Mouse (Mus musculus) ES-CJ7 (cell line): ENCODE measurements around the gene Hoxd11.
A peak's percentile ranks its signal among the peaks of the same experiment; 100 is the strongest.

Experiments
- DNase-seq: peaks from one replicate; pipeline ENCODE4 v3.0.0; 2011; ENCODE audit warnings: low read depth, low spot score

Hoxd11 gene

DNA sequence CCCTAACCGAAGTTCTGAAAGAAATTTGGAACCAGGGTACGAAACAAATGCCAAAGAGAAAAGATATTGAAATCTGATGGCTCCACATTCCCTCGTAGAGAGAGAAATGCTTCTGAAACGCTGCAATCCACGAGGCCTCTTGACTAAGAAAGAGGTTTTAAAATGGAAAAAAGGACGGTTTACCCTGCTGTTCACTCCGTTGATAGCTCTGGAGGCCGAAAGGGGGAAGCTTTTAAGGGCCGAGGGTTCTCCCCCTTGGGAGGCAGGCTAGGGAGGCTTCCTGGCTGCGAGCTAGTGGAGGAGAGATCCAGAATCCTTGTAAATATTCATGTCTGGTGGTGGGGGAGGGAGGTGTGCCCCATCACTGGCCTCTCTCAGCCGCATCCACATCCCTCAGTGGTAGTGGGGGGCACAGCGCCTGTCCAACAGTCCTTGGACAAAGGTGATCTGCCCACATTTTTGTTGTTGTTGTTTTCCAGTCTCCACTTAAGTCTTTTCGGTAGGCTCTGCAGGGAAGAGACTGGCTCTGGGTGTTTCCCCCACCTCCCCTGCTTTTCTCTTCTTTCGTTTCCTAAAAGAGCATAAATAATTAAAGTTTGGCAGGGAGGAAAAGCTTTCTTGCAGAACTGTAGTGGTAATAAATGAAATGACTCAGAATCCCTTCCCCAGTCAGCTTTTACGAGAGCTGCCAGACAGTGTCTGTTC is at the start of gene Hoxd11:
Gene Hoxd11, plus strand, starts transcription at position 667 of the 705 bp plus-strand sequence.
- peak; percentile 72 for DNase-seq

DNA sequence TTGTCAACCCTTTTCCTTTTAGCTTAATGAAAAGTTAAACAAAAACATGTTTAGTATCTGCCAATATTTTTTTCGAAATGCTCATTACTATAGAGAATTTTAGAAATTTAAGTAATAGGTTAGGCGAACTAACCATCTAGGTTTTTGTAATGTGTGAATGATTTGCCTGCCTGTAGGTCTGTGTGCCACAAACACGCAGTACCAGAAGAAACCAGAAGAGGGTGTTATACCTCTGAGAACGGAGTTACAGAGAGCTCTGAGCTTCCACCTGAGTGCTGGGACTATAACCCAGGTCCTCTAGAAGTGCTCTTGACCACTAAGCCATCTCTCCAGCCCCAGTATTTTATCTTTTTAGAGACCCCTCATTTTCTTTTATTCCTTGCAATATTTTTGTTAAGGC is 43.9 kb upstream of the Hoxd11 start:
- DNase-seq, result peak; percentile 55

DNA sequence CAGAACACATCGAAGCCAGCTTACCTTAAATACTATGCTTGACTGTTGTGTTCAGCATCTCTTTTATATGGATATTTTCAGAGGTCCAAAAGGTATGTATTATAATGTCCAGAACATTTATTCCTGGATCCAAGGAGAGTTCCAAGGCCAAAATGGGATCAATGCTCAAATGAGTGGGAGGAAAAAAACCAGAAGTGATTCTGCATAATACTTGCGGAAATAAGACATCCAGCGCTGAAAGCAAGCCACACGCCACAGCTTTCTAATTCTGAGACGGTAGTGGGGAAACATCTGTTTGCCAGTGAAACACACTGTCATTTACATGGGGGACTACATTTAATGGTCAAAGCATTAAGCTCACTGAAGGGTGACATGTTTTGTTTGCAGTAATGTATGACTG is 36.9 kb upstream of the Hoxd11 start:
- no peak for DNase-seq

DNA sequence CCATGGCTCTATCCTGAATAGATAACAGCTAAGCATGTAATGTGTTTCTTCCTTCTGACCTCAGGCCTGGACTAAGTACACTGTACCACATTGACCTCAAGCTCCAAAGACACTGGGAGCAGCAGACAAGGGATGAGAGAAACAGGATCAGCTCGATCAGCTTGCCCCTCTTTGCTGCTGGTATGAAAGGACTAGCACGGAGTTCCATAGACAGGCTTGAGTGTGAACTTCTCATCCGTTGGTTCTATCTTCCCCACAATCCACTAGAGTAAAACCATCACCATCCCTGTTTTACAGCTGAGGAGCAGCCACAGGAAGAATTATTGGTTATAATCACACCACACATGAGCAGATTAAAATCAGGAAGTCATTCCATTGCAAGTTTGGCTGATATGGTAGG is 33.7 kb upstream of the Hoxd11 start:
- DNase-seq, result no peak

DNA sequence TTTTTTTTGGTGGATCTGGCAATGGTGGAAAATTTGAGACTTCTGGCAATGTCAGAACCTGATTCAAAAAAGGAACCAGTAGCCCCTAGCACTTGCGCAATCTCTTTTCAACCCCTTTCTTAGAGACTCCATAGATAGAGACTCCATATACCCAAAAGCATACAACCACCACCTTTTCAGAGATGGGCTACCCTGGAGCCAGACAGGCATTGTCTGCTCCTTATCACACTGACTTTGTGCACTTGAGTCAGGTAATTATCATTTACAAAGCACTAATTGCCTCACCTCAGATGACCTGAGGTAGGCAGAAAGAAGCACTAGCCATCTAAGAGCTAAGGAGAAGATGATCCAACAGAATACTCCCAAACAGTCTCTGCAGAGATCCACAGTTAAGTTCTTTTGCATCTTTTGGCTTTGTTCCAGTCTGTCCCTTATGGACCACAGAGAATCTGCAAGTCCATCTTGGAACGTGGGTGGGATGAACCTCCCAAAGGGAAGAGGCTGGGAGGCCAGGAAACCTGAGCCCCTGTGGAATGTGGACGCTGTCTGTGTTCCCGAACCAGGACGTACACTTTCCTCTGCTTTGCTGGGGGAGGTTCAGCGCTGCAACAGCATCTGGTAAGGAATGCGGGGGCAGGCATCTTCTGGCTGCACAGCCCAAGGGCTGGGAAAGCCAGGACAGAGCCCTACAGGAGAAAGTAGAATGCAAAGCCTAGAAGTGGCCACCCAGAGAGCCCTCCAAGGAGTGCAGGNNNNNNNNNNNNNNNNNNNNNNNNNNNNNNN is 32.1 kb upstream of the Hoxd11 start:
- DNase-seq, result no peak

DNA sequence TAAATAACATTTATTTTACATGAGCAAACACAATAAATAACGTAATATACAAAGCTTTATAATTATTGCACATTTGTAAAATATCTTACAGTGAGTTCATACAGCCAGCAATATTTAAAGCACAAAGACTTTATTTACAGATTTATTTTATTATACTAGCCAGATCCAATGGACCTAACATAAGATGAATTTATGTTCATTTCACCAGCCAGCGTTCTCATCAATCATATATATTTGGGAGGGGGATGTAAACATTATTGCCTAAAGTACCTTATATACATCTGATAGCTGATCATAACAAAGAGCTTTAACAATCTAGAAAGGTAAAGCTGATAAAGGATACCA is 26.4 kb upstream of the Hoxd11 start:
- DNase-seq, result no peak

DNA sequence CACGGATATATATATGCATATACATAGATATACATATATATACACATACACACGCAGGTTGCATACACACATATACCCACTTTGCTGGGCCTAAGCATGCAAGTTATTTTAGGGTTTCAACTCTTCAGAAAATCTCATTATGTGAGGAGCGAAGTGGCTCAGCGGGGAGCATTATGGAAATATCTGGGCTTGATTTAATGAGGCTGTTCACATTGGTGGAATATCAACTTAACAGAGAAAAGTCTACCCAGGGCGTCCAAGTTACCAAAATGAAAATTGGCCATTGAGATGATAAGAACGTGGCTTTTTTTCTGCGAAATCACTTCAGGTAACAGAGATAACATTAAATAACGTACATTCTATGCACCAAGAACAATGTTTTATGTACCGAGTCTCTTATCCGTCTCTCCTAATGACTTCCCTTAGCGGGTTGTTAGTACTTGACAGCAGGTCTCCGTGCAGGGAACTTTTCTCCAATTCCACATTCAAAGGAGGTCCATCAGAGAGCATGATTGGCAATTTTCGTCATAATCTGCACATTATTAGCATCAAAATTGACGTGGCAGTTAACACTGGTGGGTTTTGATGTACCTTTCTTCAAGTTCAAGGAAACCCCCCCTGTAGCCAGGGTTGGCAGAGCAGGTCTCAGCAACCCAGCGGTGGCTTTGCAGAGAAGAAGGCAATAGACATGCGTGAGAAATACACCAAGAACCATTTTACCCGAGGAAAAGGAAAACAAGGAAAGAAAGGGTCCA is 25.4 kb upstream of the Hoxd11 start:
- DNase-seq, result no peak

DNA sequence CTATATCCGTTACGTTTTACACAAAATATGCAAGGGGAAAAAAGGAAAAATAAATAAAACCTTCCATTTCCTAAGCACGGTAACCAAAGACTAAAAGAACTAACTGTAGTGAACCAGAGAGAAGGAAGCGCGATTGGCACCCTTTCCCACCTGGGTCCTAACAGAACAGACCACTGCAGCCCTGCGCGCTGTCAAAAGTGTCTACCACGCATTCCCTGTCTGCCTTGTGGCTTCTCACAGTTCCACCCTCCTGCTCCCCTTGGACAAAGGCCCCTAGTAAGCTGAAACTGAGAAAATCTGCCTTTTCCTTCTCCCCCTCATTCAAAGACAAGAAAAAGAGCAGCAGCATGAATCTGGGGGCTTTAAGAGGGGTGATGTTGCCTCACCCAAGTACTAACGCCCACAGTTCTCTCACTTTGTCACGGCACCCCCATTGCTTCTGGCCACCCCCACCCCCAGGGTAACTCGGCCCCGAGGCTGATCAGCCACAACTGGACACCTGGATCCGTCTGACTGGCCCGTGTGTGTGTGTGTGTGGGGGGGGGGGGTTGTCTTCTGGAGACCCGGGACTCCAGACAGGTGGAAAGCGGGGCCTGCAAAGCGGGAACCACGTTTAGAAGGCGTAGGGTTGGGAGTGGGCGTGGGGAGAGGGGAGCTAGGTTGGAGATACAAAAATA is 24.5 kb upstream of the Hoxd11 start:
- no peak for DNase-seq

DNA sequence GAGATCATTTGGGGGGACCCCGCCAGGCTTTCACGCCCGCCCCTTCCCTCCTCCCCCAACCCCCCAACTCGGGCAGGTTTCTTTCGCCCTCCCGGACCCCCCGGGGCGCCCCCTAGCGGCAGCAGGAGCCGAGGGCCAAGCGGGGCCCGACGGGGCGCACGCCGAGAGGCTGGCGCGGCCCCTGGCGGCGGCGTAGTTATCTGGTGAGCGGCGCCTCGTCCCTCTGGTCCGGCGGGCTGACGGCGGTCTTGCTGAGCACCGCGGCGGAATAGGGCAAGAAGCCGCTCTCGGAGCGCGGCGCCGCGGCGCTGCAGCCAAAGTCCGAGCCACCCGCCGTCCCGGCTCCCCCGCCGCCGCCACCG is 24.0 kb upstream of the Hoxd11 start:
- DNase-seq, result no peak

DNA sequence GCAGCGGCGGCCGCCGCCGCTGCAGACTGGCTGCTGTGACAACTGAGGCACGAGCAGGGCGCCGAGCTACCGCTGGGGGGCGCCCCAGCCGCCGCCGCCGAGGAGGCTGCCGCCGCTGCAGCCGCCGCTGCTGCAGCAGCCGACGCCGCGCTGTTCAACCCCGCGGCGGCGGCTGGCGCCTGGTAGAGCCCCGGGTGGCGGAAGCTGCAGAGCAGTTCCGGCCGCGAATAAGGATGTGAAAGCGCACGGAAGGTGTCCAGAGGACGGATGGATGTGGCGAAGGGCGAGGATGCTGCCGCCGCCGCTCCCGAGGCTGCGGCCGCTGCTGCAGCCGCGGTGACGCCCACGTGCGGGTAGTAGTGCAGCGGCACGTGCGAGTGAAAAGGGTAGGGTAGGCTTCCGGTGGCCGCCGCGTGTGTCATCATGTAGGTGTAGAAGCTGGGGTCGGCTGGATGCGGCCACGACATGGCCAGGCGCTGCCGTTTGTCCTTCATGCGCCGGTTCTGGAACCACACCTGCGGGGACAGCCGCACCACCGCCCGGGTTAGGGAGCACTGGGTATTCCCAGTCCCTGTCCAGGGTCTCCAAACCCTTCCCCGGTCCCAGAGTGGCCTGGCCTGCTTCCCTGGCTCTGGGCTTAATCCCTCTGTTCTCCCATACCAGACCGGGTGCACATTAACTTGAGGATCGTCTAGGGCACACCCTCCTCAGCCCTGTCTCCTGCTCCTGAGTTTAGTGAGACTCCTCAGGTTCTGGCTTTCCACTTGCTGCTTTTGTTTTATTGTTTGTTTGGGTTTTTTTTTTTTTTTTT is 23.3 kb upstream of the Hoxd11 start:
- DNase-seq, result peak; percentile 52

DNA sequence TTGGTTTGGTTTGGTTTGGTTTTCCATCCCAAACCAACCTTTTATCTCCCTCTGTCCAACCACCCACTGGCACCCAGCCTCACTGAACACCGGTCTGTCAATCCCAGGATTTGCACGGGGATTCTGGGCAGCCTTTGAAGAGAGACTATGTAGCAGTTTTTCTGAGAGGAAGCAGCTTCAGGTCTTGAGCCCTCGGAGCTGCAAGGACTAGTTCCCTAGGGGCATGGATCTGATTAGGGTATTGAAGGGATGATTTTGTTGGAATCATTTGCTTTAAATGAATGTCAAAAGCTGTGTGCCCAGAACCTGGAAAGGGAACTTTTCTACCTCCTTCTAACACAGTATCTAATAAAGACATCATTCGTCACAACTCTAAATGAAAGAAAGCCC is 22.7 kb upstream of the Hoxd11 start:
- DNase-seq, result peak; percentile 25

DNA sequence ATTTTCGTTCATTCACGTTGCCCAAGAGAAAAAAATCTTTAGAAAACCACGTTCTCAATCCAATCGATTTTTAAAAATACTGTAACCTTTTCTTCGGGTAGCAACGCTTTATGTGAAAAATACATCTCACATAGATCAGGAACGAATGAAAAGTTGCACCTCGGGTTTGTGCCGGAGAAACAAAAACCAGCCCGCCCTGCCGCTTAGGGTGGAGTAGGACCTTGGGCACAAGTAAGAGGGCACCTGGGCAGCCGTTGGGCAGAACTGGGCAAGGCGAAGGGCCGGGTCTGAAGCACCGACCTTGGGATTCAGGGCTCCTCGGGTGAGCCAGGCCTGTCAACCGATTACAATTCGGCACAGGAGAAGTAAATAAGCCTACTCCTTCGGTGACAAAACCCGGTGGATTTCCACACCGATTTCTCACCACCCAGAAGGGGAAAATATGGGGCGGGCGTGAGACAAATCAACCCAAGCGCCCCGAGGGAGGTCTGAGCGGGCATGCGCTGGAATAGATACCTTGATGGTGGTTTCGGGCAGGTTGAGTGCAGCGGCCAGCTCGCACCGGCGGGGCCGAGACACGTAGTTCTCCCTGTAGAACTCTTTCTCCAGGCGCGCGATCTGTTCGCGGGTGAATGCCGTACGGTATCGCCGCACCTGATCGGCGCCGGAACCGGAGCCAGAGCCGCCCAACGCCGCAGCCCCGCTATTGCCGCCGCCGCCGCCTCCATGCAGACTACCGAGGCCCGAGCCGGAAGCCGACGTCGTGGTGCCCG is 21.9 kb upstream of the Hoxd11 start:
- DNase-seq, result peak; percentile 42

DNA sequence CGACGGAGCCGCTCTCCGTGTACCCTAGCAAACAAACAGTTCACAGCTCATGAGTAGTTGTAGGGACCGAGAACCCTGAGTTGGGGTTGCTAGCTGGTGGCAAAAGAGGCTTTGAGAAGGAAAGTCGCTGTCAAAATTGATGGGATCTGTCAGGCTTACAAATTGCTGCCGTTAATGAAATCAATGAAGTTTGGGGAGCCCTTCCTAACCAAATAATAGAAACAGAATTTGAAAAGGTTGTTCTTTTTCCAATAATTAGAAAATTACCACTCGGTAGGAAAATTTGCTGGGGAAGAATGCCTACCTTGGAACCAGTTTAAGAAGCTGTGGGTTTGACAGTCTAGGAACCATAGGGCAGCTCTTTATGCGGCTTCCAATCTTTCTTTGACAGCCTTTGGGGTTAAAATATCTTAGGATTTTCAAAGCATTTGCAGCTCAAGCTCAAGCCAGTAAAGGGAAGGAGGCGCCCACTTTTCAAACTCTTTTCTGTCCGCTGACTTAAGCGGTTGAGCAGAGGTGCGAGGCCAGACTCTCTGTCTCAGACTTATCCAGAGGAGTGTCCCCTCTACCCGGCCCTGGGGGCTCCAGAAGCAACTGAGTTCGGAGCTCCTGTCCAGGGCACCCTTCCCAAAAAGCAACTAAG is 21.2 kb upstream of the Hoxd11 start:
- DNase-seq, result peak; percentile 41

DNA sequence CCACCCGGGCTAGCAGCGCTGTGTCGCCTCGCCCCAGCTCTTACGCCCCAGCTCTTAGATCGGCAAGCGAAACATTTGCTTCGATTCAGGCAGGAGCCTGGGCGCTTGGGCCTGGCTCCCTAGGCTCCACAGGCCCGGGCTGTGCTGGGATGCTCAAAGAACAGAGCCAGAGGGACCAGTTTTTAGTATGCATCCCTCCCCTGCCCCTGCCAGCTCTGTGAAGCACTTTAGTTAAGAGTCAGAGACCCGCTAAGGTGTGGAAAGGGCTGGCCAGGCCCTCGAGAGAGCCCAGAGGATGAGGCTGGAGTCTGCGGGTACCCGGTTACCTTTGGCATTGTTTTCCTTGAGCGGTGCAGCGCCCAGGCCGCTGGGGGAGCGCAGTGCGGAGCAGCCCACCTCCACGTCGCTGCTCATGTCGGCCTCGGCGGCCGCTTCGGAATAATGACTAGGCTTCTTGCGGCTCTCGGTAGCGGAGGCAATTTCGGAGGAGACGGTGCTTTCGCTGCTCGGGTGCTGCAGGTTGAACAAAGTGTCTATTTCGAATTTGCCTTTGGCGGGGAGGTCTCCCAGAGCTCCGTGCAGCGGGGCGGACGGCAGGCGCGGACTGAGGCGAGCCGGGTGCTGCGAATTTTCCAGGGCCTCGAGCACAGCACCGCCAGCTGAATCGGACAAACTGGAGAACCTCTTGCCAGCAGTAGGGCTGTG is 20.5 kb upstream of the Hoxd11 start:
- peak; percentile 62 for DNase-seq

DNA sequence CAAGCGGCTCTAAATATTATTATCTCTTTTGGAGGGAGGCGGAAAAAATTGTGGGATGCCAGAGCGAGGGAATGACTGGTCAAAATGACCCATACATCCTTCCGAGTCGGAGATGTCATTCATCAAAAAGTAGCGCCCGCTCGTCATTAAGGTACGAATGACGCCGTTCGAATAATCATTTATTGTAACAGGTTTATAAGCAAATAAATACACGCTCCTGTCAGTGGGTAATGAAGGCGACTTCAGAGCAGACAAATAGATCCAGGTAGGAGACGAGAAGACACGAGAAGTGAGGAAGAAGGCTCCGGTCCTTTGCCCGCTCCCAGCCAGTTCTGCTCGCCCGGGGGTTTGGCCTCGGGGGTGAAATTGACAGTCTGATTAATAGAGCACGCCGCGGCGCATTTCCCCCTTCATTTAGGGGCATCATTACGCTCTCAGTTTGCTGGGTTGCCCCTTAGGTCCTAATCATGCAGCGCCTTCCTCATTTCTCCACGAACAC is 19.8 kb upstream of the Hoxd11 start, which contains the start of gene Evx2:
Gene Evx2, minus strand, starts transcription at position 51 of the 499 bp plus-strand sequence.
- peak; percentile 19 for DNase-seq

DNA sequence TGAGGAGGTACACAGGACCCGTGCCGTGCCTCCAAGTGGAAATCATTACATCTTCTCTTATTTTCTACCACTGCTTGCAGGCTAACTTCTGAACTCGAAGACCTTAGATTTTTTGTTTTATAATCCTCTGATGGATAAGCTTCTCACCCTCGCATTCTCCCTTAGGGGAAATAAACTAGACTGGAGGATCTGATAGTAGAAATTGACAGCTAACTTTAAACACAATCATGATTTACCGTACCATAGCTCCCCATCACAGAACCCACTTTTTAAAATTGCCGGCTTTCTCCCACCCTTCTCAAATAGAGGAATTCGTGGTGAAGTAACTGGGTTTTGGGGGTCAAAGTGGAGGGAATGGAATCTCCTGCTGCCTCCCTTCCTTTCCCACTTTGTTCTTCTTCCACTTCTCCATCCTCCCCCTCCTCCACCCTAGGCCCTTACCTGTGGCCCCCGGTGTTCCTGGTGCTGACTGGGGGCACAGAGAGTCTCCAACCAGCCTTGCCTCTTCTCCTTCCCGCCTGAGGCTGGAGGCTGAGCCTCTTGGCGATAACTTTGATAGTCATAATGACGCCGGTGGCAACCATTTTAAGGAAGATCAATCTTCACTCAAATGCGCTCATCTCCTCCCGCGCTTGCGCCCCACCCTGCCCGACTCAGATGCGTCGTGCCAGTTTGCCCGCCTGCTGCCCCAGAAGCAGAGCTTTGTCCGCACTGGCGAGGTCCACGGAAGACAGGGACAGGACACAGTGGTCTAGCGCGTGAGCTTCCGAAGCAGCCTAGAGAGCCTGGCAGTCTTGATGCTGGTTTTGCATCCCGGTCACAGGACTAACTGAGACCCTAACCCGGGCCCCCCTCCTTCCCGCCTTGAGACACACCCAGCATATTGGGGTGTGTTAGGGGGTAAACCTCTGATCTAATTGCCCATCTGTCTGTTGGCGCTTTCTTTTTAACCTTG is 18.7 kb upstream of the Hoxd11 start:
- DNase-seq, result no peak

DNA sequence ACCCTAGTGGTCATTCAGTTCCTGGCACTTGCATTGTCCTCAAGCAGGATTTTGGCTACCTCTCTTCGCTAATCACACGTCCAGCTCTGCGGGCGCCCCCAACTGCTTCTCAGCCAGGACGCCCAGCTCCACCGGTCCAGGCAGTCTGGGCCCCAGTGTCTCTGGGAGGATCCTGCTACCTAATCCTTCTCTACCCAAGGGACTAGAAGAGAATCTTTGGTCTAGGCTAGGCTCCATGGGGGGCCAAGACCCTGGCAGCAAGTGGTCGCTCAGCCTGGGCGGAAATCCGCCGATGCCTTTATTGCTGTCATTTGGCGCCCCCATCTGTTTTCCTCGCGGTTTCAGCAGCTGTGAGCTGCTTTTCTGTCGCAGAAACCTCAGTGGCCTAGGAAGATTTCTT is 17.7 kb upstream of the Hoxd11 start:
- DNase-seq, result peak; percentile 62
